Mouse (Mus musculus): Measurements from ENCODE around the gene Slc47a1. TPM values are rescaled to one million over a fixed set of nuclear protein-coding genes. Genes with fewer than 3 reads are reported as not detected.

The Slc47a1 gene
- polyA plus RNA-seq, 1 experiment from 2014 or later = 0.11 TPM

- DNase-seq (ENCODE audit: low spot score) = no peak
- Histone ChIP-seq H3K9me3 (ENCODE audit: control insufficient read depth, low read length) (no peaks in the 10 kb centered on the region), H3K4me1 (replicated peaks; ENCODE audit: control insufficient read depth, insufficient read depth, low read length) (0 out of 2 replicates have a peak, but pooled peaks cover 2% of the 10 kb centered on the region), H3K4me2 (ENCODE audit: low read depth, low read length, severe bottlenecking) (no peak overlapping the region), H3K36me3 (ENCODE audit: control insufficient read depth, insufficient read depth, low read length) (no peaks in the 10 kb centered on the region), H3K27ac (ENCODE audit: low read depth, low read length) (no peak overlapping the region), H3K27me3 (ENCODE audit: control insufficient read depth, insufficient read depth, low read length) (no peaks in the 10 kb centered on the region), H3K4me3 (ENCODE audit: low read depth, low read length) (no peak overlapping the region), H3K9ac (ENCODE audit: low read length) (no peak overlapping the region)
- WGBS = 71% methylated on average over 2 of the region's 2 CpGs
- ATAC-seq (replicated peaks; ENCODE audit: low FRiP score) = no peak
Measured at GRCm38 (mm10) chr11:61297326-61297725, 80.8 kb downstream of the Slc47a1 start.

GRCm38 (mm10) chr11:61296556-61296955 is 81.6 kb downstream of the Slc47a1 start:
- ATAC-seq (replicated peaks; ENCODE audit: low FRiP score) (no peak), DNase-seq (ENCODE audit: low spot score) (no peak)
- 0 out of 2 replicates have a peak, but pooled peaks cover 2% of the 10 kb centered on the region for H3K4me1 ChIP-seq (replicated peaks; ENCODE audit: control insufficient read depth, insufficient read depth, low read length)
- no peaks in the 10 kb centered on the region for H3K27me3 ChIP-seq (ENCODE audit: control insufficient read depth, insufficient read depth, low read length)
- no peak overlapping the region for H3K4me2 ChIP-seq (ENCODE audit: low read depth, low read length, severe bottlenecking)
- H3K9ac ChIP-seq (ENCODE audit: low read length) = no peak overlapping the region
- H3K36me3 ChIP-seq (ENCODE audit: control insufficient read depth, insufficient read depth, low read length) = no peaks in the 10 kb centered on the region
- 24% methylated on average over 1 of the region's 1 CpGs for WGBS
- no peaks in the 10 kb centered on the region for H3K9me3 ChIP-seq (ENCODE audit: control insufficient read depth, low read length)
- no peak overlapping the region for H3K27ac ChIP-seq (ENCODE audit: low read depth, low read length)
- no peak overlapping the region for H3K4me3 ChIP-seq (ENCODE audit: low read depth, low read length)

- H3K27me3 ChIP-seq (ENCODE audit: control insufficient read depth, insufficient read depth, low read length) = no peaks in the 10 kb centered on the region
- H3K4me3 ChIP-seq (ENCODE audit: low read depth, low read length) = no peak overlapping the region
- no peak for ATAC-seq (replicated peaks; ENCODE audit: low FRiP score)
- no peaks in the 10 kb centered on the region for H3K4me1 ChIP-seq (replicated peaks; ENCODE audit: control insufficient read depth, insufficient read depth, low read length)
- no peaks in the 10 kb centered on the region for H3K36me3 ChIP-seq (ENCODE audit: control insufficient read depth, insufficient read depth, low read length)
- no peak overlapping the region for H3K27ac ChIP-seq (ENCODE audit: low read depth, low read length)
- H3K9me3 ChIP-seq (ENCODE audit: control insufficient read depth, low read length) = no peaks in the 10 kb centered on the region
- no peak overlapping the region for H3K4me2 ChIP-seq (ENCODE audit: low read depth, low read length, severe bottlenecking)
- WGBS = 83% methylated on average over 2 of the region's 2 CpGs
- DNase-seq (ENCODE audit: low spot score) = no peak
- H3K9ac ChIP-seq (ENCODE audit: low read length) = no peak overlapping the region
Measured at GRCm38 (mm10) chr11:61295556-61295955, 82.6 kb downstream of the Slc47a1 start.

- Histone ChIP-seq H3K4me3 (ENCODE audit: low read depth, low read length) (no peak overlapping the region), H3K9me3 (ENCODE audit: control insufficient read depth, low read length) (no peaks in the 10 kb centered on the region), H3K36me3 (ENCODE audit: control insufficient read depth, insufficient read depth, low read length) (no peaks in the 10 kb centered on the region), H3K9ac (ENCODE audit: low read length) (no peak overlapping the region), H3K4me1 (replicated peaks; ENCODE audit: control insufficient read depth, insufficient read depth, low read length) (no peaks in the 10 kb centered on the region), H3K27ac (ENCODE audit: low read depth, low read length) (no peak overlapping the region), H3K4me2 (ENCODE audit: low read depth, low read length, severe bottlenecking) (no peak overlapping the region), H3K27me3 (ENCODE audit: control insufficient read depth, insufficient read depth, low read length) (no peaks in the 10 kb centered on the region)
- 85% methylated on average over 3 of the region's 3 CpGs for WGBS
- no peak for DNase-seq (ENCODE audit: low spot score)
- no peak for ATAC-seq (replicated peaks; ENCODE audit: low FRiP score)
Measured at GRCm38 (mm10) chr11:61294431-61294830, 83.7 kb downstream of the Slc47a1 start.

Other genes starting within 250 kb of the Slc47a1 start
- 259 and 277 TPM in 2 replicates for gene Usp22, start 203.3 kb downstream of the Slc47a1 start, polyA plus RNA-seq (2014; fragmentation: Nextera tagmentation; extraction: Ambion mirVana)
- gene Aldh3a1, start 170.8 kb downstream of the Slc47a1 start, polyA plus RNA-seq (2014; fragmentation: Nextera tagmentation; extraction: Ambion mirVana) = not detected in 2 replicates
- gene Aldh3a2, start 110.9 kb downstream of the Slc47a1 start, polyA plus RNA-seq (2014; fragmentation: Nextera tagmentation; extraction: Ambion mirVana) = 20.9 and 21.8 TPM in 2 replicates
- not detected in 2 replicates for gene Slc47a2, start 35.5 kb downstream of the Slc47a1 start, polyA plus RNA-seq (2014; fragmentation: Nextera tagmentation; extraction: Ambion mirVana)
- 1.3 TPM in 2 replicates for gene Rnf112, start 75.8 kb upstream of the Slc47a1 start, polyA plus RNA-seq (2014; fragmentation: Nextera tagmentation; extraction: Ambion mirVana)
- 66.1 and 71.9 TPM in 2 replicates for gene Mfap4, start 107.1 kb upstream of the Slc47a1 start, polyA plus RNA-seq (2014; fragmentation: Nextera tagmentation; extraction: Ambion mirVana)
- gene Mapk7, start 116.1 kb upstream of the Slc47a1 start, polyA plus RNA-seq (2014; fragmentation: Nextera tagmentation; extraction: Ambion mirVana) = 80.1 and 81.6 TPM in 2 replicates
- gene B9d1, start 126.8 kb upstream of the Slc47a1 start, polyA plus RNA-seq (2014; fragmentation: Nextera tagmentation; extraction: Ambion mirVana) = 41.7 and 46.0 TPM in 2 replicates
- 31.2 and 34.1 TPM in 2 replicates for gene Epn2, start 201.3 kb upstream of the Slc47a1 start, polyA plus RNA-seq (2014; fragmentation: Nextera tagmentation; extraction: Ambion mirVana)

All from forebrain, embryonic 11.5 days (tissue).